Mouse (Mus musculus) ES-Bruce4 (cell line): Measurements from ENCODE around the gene Clmn. TPM values are rescaled to one million over a fixed set of nuclear protein-coding genes. Genes with fewer than 3 reads are reported as not detected.
A peak's percentile ranks its signal among the peaks of the same experiment; 100 is the strongest.

Source experiments
- H3K27ac ChIP-seq: 2 replicates; pipeline ENCODE4 v1.5.1; 2012; ENCODE audit warnings: low read length, inconsistent platforms; ENCODE audit not compliant: insufficient read depth
- H3K27me3 ChIP-seq: 2 replicates; pipeline ENCODE4 v1.6.1; 2012; ENCODE audit warnings: mild to moderate bottlenecking, low read length, inconsistent platforms; ENCODE audit not compliant: control insufficient read depth, poor library complexity, insufficient read depth, severe bottlenecking
- H3K36me3 ChIP-seq: 2 replicates; pipeline ENCODE4 v1.6.1; 2012; ENCODE audit warnings: inconsistent platforms, mild to moderate bottlenecking, low read length, moderate library complexity; ENCODE audit not compliant: control insufficient read depth, poor library complexity, insufficient read depth, severe bottlenecking
- H3K4me1 ChIP-seq: one replicate; pipeline ENCODE4 v1.8.1; 2011; ENCODE audit warnings: low read length; ENCODE audit not compliant: control insufficient read depth, insufficient read depth
- H3K4me3 ChIP-seq: 2 replicates; pipeline ENCODE4 v1.5.1; 2011; ENCODE audit warnings: low read depth, mild to moderate bottlenecking, low read length
- H3K9ac ChIP-seq: 2 replicates; pipeline ENCODE4 v1.6.1; 2012; ENCODE audit warnings: low read depth, mild to moderate bottlenecking, inconsistent platforms; ENCODE audit not compliant: poor library complexity, severe bottlenecking
- H3K9me3 ChIP-seq: replicated peaks from 2 replicates; pipeline ENCODE4 v1.6.1; 2012; ENCODE audit warnings: mild to moderate bottlenecking, low read length, inconsistent platforms; ENCODE audit not compliant: control insufficient read depth, poor library complexity, insufficient read depth, severe bottlenecking
- CTCF ChIP-seq: IDR thresholded peaks from one replicate; pipeline ENCODE4 v1.8.1; 2011; ENCODE audit warnings: low read depth, low read length
- EP300 ChIP-seq: IDR thresholded peaks from 2 replicates; pipeline ENCODE4 v1.6.1; 2011; ENCODE audit warnings: low read depth, low read length; ENCODE audit not compliant: insufficient read depth
- POLR2A ChIP-seq: IDR thresholded peaks from one replicate; pipeline ENCODE4 v1.8.1; 2011; ENCODE audit warnings: low read length; ENCODE audit not compliant: insufficient read depth
- polyA plus RNA-seq: library from polyadenylated mRNA; stranded (reverse); fragments of >200 nt; gene quantifications from 2 replicates; pipeline ENCODE4 v1.2.4, GENCODE M21; 2011; ENCODE audit warnings: low read depth; ENCODE audit not compliant: missing spikeins, insufficient read depth, insufficient read length

Gene Clmn
- polyA plus RNA-seq, 1 experiment, result 14.8 TPM

GRCm38 (mm10) chr12:104817172-104817866, 47.6 kb downstream of the Clmn start:
- Histone ChIP-seq H3K36me3 (no peaks in the 10 kb centered on the region), H3K9ac (no peak overlapping the region), H3K27ac (no peak overlapping the region), H3K9me3 (no peaks in the 10 kb centered on the region), H3K4me1 (no peaks in the 10 kb centered on the region), H3K4me3 (no peak overlapping the region), H3K27me3 (no peaks in the 10 kb centered on the region)
- TF ChIP-seq EP300 (no peak), POLR2A (no peak), CTCF (no peak)

- H3K9me3 ChIP-seq, result no peaks in the 10 kb centered on the region
- no peaks in the 10 kb centered on the region for H3K4me1 ChIP-seq
- H3K4me3 ChIP-seq, result no peak overlapping the region
- no peak overlapping the region for H3K27ac ChIP-seq
- TF ChIP-seq EP300 (no peak), POLR2A (no peak), CTCF (no peak)
- H3K9ac ChIP-seq, result no peak overlapping the region
- no peaks in the 10 kb centered on the region for H3K27me3 ChIP-seq
- H3K36me3 ChIP-seq, result no peaks in the 10 kb centered on the region
Observed at GRCm38 (mm10) chr12:104814291-104814690, 50.6 kb downstream of the Clmn start.

GRCm38 (mm10) chr12:104813762-104814161, 51.1 kb downstream of the Clmn start:
- Histone ChIP-seq H3K9ac (no peak overlapping the region), H3K27ac (no peak overlapping the region), H3K36me3 (no peaks in the 10 kb centered on the region), H3K9me3 (no peaks in the 10 kb centered on the region), H3K4me3 (no peak overlapping the region), H3K4me1 (no peaks in the 10 kb centered on the region), H3K27me3 (no peaks in the 10 kb centered on the region)
- no peak for TF ChIP-seq POLR2A
- no peak for TF ChIP-seq CTCF
- no peak for TF ChIP-seq EP300

- Histone ChIP-seq H3K4me3 (no peak overlapping the region), H3K36me3 (no peaks in the 10 kb centered on the region), H3K27me3 (no peaks in the 10 kb centered on the region), H3K9me3 (no peaks in the 10 kb centered on the region), H3K9ac (no peak overlapping the region), H3K27ac (no peak overlapping the region), H3K4me1 (no peaks in the 10 kb centered on the region)
- TF ChIP-seq CTCF, result peak; percentile 11
- no peak for TF ChIP-seq POLR2A
- TF ChIP-seq EP300, result no peak
Observed at GRCm38 (mm10) chr12:104812711-104813110, 52.2 kb downstream of the Clmn start.

GRCm38 (mm10) chr12:104810923-104811443, 53.9 kb downstream of the Clmn start:
- Histone ChIP-seq H3K4me1 (no peaks in the 10 kb centered on the region), H3K9me3 (no peaks in the 10 kb centered on the region), H3K27ac (no peak overlapping the region), H3K36me3 (no peaks in the 10 kb centered on the region), H3K27me3 (no peaks in the 10 kb centered on the region), H3K9ac (no peak overlapping the region), H3K4me3 (no peak overlapping the region)
- no peak for TF ChIP-seq CTCF
- no peak for TF ChIP-seq EP300
- TF ChIP-seq POLR2A, result no peak

- no peak for TF ChIP-seq CTCF
- TF ChIP-seq POLR2A, result no peak
- no peak for TF ChIP-seq EP300
- no peak overlapping the region for H3K27ac ChIP-seq
- no peaks in the 10 kb centered on the region for H3K36me3 ChIP-seq
- no peaks in the 10 kb centered on the region for H3K9me3 ChIP-seq
- H3K9ac ChIP-seq, result no peak overlapping the region
- no peaks in the 10 kb centered on the region for H3K27me3 ChIP-seq
- no peaks in the 10 kb centered on the region for H3K4me1 ChIP-seq
- H3K4me3 ChIP-seq, result no peak overlapping the region
Observed at GRCm38 (mm10) chr12:104808421-104809067, 56.3 kb downstream of the Clmn start.
